Mouse (Mus musculus) forebrain, embryonic 13.5 days (tissue): ENCODE data around the gene Rpp14. TPM values are rescaled to one million over a fixed set of nuclear protein-coding genes. Genes with fewer than 3 reads are reported as not detected.
A peak's percentile ranks its signal among the peaks of the same experiment; 100 is the strongest.

Source experiments
- ATAC-seq: fragments of 200-750 bp; cut with Nextera tagmentation; 2 replicates; pipeline ENCODE4 v1.8.0; 2017
- H3K27ac ChIP-seq: fragments of 300-500 bp; sonication (generic); 2 replicates; pipeline ENCODE4 v1.5.1; 2015; ENCODE audit warnings: inconsistent platforms, mild to moderate bottlenecking, moderate library complexity
- H3K27me3 ChIP-seq: fragments of 300-500 bp; sonication (generic); 2 replicates; pipeline ENCODE4 v1.6.1; 2015; ENCODE audit warnings: mild to moderate bottlenecking, inconsistent platforms
- H3K36me3 ChIP-seq: fragments of 300-500 bp; sonication (generic); 2 replicates; pipeline ENCODE4 v1.6.1; 2015; ENCODE audit warnings: mild to moderate bottlenecking, inconsistent platforms; ENCODE audit not compliant: poor library complexity, severe bottlenecking
- H3K4me1 ChIP-seq: fragments of 300-500 bp; sonication (generic); 2 replicates; pipeline ENCODE4 v1.6.1; 2015; ENCODE audit warnings: inconsistent platforms
- H3K4me2 ChIP-seq: fragments of 300-500 bp; sonication (generic); 2 replicates; pipeline ENCODE4 v1.6.1; 2015; ENCODE audit warnings: inconsistent platforms, mild to moderate bottlenecking, moderate library complexity
- H3K4me3 ChIP-seq: fragments of 300-500 bp; sonication (generic); 2 replicates; pipeline ENCODE4 v1.5.1; 2015; ENCODE audit warnings: mild to moderate bottlenecking, inconsistent platforms
- H3K9ac ChIP-seq: fragments of 300-500 bp; sonication (generic); 2 replicates; pipeline ENCODE4 v1.6.1; 2015; ENCODE audit warnings: mild to moderate bottlenecking, inconsistent platforms
- H3K9me3 ChIP-seq: fragments of 300-500 bp; sonication (generic); replicated peaks from 2 replicates; pipeline ENCODE4 v1.6.1; 2016; ENCODE audit warnings: inconsistent platforms
- WGBS: fragments of 180-500 bp; shearing (Covaris S2); methylation state at CpG from one replicate; pipeline ENCODE4 v1.1.7; 2015; 5-methylcytosine and 5-hydroxymethylcytosine counted together
- polyA plus RNA-seq: library from polyadenylated mRNA; unstranded; fragments of >200 nt; fragmentation: Nextera tagmentation; extraction: Ambion mirVana; gene quantifications from 2 replicates; pipeline ENCODE4 v1.2.1, GENCODE M21; 2015

Rpp14 gene
- 56.4 and 57.3 TPM in 2 replicates for polyA plus RNA-seq

DNA sequence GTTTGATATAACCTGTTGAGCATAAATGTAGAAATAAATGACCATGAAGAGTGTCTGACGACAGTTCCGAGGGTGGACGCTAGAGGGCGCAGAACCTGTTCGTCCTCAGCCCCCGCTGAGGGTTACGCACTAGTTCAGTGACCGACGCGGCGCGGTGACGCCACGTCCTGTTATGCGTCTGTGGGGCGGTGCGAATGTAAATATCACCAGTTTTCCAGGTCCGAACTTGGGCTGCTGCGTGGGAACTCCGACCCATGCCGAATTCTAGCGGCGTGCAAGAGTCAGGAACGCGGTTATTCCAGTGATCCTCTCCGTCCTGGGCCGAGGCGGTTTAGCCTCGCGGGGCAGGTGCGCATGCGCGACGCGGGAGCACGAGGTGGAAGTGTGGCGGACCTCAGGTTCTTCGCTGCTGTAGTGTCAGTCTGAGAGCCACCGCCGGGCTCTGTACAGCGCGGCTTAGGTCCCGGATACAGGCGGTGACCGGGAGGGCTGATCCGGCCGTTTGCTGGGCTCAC lies at the start of gene Rpp14:
Gene Rpp14, plus strand, starts transcription at position 203 of the 515 bp plus-strand sequence.
- peak within 1 kb of the TSS; percentile 91 for H3K4me2 ChIP-seq
- peak within 1 kb of the TSS; percentile 76 for H3K27ac ChIP-seq
- H3K36me3 ChIP-seq: peaks cover 13% of the 10 kb centered on the region
- H3K27me3 ChIP-seq: no peaks in the 10 kb centered on the region
- H3K4me1 ChIP-seq: peaks cover 16% of the 10 kb centered on the region
- no peaks in the 10 kb centered on the region for H3K9me3 ChIP-seq
- H3K4me3 ChIP-seq: peak within 1 kb of the TSS; percentile 71
- peak within 1 kb of the TSS; percentile 83 for H3K9ac ChIP-seq
- ATAC-seq: peak; percentile 97
- under 1% methylated on average over 47 of the region's 47 CpGs for WGBS

DNA sequence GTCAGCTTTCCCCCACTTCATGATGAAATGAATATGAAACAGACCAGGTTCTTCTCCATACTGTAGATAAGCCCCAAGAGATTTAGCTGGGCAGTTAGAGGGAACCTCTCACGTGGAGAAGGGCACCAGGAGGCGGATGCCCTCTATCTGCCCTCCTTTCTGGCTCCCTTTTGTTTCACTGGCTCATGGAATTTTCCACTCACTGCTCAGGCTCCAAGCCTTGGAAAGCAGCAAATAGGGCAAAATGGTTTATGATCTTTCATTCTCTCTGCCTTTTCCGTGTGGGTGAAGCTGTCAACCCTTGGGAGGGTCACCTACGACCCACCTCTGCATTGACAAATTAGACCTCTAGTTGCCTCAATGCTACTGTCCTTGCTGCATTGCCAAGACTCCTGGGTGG lies 49.6 kb upstream of the Rpp14 start:
- Histone ChIP-seq H3K4me1 (peaks cover 7% of the 10 kb centered on the region; the same call in 1 of the 2 replicates), H3K27me3 (no peaks in the 10 kb centered on the region), H3K36me3 (no peaks in the 10 kb centered on the region), H3K9me3 (no peaks in the 10 kb centered on the region), H3K27ac (no peak overlapping the region), H3K4me3 (no peak overlapping the region), H3K4me2 (no peak overlapping the region), H3K9ac (no peak overlapping the region)
- no peak for ATAC-seq
- 47% methylated on average over 4 of the region's 4 CpGs for WGBS

DNA sequence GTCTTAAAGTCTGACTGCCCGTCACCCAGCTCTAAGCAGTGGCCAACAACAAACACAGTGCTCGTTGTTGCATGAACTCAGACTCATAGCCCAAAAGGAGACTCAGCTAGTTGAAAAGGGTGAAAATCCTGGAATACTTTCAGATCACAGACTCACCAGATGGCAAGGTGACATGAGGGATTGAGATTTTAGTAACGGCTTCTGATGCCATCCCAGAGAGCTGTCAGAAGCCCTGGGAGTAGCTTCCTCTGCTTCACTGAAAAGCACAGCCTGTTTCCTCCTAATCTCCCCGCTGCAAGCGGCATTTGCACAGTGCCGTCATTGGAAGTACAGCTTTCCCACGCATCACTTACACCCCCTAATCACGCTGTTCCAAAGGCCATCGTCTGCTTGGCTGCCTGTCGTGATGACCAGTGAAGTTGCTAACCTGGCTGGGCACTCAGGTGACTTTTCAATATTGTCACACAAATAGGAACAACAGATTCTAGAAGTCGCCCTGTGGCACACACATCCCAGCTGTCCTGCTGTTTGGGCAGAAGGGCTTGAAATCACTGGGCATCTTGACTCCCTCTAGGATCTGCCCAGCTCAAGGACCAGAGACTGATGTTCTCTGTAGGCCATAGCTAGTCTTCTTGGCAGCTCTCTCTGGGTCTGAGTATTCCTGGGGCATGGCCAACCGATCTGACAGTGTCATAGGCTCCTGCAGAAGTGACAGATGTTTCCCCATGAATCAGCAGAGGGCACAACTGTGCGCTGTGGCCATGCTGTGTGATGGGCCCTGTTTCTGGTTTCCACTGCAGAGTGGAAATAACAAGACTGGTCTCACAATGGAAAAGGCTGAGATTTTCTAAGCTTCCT lies 47.9 kb upstream of the Rpp14 start:
- H3K9ac ChIP-seq: no peak overlapping the region
- H3K36me3 ChIP-seq: no peaks in the 10 kb centered on the region
- H3K4me1 ChIP-seq: peaks cover 7% of the 10 kb centered on the region; the same call in 1 of the 2 replicates
- no peak overlapping the region for H3K4me2 ChIP-seq
- no peaks in the 10 kb centered on the region for H3K9me3 ChIP-seq
- no peaks in the 10 kb centered on the region for H3K27me3 ChIP-seq
- WGBS: 50% methylated on average over 13 of the region's 13 CpGs
- ATAC-seq: peak; percentile 16; the same call in 1 of the 2 replicates
- no peak overlapping the region for H3K4me3 ChIP-seq
- no peak overlapping the region for H3K27ac ChIP-seq

DNA sequence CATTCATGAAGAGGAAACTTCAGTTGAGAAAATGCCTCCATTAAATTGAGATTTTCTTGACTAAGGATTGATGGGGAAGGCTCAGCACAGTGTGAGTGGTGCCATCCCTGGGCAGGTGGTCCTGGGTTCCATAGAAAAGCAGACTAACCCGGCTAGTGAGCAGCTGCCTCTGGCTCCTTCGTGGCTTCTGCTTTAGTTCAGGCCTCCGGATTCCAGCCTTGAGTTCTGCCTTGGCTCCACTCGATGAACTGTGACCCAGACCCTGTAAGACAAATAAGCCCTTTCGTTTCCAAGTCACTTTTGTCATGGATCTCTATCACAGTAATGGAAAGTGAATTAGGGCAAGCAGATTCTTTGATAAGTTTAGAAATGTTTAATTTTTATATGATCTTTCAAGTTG lies 45.6 kb upstream of the Rpp14 start:
- Histone ChIP-seq H3K9me3 (no peaks in the 10 kb centered on the region), H3K4me1 (peaks cover 7% of the 10 kb centered on the region; the same call in 1 of the 2 replicates), H3K36me3 (no peaks in the 10 kb centered on the region), H3K4me2 (no peak overlapping the region), H3K27me3 (no peaks in the 10 kb centered on the region), H3K27ac (no peak overlapping the region), H3K4me3 (no peak overlapping the region), H3K9ac (no peak overlapping the region)
- ATAC-seq: no peak
- WGBS: 78% methylated on average over 5 of the region's 5 CpGs

DNA sequence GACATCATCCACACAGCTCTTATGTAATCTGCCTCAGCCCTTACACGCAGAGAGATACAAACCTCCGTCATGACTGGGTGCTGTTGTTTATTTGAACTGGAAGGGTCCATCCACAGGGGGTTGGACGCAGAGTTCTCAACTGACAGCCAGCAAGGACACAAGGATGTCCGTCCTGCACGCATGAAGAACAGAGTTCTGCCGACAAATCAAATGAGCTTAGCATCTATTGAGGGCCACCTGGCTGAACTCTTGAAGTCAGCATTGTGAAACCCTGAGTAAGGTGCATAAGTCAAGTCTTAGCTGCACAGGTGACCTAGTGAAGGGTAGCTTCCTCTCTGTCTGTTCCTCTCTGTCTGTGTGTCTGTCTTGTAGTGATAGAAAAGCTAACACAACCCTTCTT lies 44.2 kb upstream of the Rpp14 start:
- Histone ChIP-seq H3K4me3 (no peak overlapping the region), H3K9me3 (no peaks in the 10 kb centered on the region), H3K4me2 (no peak overlapping the region), H3K27me3 (no peaks in the 10 kb centered on the region), H3K36me3 (no peaks in the 10 kb centered on the region), H3K27ac (no peak overlapping the region), H3K4me1 (peaks cover 7% of the 10 kb centered on the region; the same call in 1 of the 2 replicates), H3K9ac (no peak overlapping the region)
- WGBS: 88% methylated on average over 6 of the region's 6 CpGs
- ATAC-seq: no peak

DNA sequence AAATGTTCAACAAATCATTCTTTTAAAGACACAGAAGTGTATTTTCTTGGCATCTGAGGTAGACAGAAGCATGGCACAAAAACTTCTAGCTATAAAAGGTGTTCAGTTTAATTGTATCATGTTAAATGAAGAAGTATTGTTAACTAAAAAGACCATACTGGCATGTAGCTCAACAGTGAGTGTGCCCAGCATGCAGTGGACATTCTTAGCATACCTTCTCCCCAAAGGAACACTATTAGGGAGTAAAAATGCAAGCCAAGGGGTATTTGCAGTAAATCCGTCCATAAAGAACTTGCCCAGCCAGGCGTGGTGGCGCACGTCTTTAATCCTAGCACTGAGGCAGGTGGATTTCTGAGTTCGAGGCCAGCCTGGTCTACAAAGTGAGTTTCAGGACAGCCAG lies 43.8 kb upstream of the Rpp14 start:
- Histone ChIP-seq H3K27me3 (no peaks in the 10 kb centered on the region), H3K4me1 (peaks cover 7% of the 10 kb centered on the region; the same call in 1 of the 2 replicates), H3K27ac (no peak overlapping the region), H3K9ac (no peak overlapping the region), H3K4me3 (no peak overlapping the region), H3K4me2 (no peak overlapping the region), H3K9me3 (no peaks in the 10 kb centered on the region), H3K36me3 (no peaks in the 10 kb centered on the region; the same call in 1 of the 2 replicates)
- 61% methylated on average over 5 of the region's 5 CpGs for WGBS
- no peak for ATAC-seq

DNA sequence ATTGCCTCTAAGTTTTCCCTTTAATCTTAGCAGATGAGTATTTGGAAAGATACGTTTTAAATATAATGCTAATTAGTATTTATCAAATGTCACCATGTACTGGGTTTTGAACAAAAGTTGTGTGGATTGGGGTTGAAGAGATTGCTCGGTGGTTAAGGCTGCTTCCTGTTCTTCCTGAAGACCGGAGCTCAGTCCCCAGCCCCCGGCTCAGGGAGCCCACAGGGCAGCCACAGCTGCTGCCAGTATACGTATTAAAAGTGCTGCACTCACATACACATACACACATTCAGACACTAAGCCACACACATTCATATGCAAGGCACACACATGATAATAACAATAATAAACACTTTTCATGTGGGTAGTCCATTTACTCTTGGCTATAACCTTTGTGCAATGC lies 42.0 kb upstream of the Rpp14 start:
- no peak overlapping the region for H3K4me3 ChIP-seq
- ATAC-seq: no peak
- H3K9ac ChIP-seq: no peak overlapping the region
- H3K36me3 ChIP-seq: no peaks in the 10 kb centered on the region; the same call in 1 of the 2 replicates
- no peak overlapping the region for H3K4me2 ChIP-seq
- no peak overlapping the region for H3K27ac ChIP-seq
- H3K27me3 ChIP-seq: no peaks in the 10 kb centered on the region
- no peaks in the 10 kb centered on the region for H3K9me3 ChIP-seq
- no peaks in the 10 kb centered on the region for H3K4me1 ChIP-seq
- WGBS: 88% methylated on average over 5 of the region's 5 CpGs

DNA sequence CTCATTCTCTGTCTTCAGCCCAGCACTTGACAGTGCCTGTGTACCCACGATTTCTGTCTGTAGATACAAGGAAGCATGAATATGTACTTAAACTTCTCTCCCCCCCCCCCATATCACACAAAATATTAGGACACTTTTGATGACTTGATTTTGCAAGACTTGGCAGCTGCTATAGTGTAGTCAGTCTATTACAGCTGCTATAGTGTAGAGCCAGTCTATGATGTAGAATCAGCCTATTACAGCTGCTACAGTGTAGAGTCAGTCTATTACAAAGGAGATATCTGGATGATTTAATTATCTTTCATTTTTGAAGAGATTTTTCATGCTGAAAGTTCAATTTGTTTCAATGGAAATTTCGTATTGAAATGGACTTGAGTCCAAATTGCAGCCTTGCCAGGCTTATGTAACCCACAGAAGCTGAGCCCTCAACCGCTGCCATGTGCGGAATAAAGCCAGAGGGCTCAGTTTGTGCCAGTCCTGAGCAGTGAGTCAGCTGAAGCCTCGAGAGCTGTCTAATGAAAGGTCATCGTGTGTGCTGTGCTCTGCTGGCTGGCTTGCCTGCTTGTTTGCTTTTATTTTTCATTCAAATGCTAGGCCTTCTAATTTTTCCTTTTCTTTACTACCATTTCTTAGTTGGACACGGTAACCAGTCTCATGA lies 41.2 kb upstream of the Rpp14 start:
- WGBS: 79% methylated on average over 7 of the region's 7 CpGs
- Histone ChIP-seq H3K4me1 (no peaks in the 10 kb centered on the region), H3K4me3 (no peak overlapping the region), H3K9ac (no peak overlapping the region), H3K27me3 (no peaks in the 10 kb centered on the region), H3K4me2 (no peak overlapping the region), H3K27ac (no peak overlapping the region), H3K36me3 (peaks cover 3% of the 10 kb centered on the region), H3K9me3 (no peaks in the 10 kb centered on the region)
- ATAC-seq: no peak

DNA sequence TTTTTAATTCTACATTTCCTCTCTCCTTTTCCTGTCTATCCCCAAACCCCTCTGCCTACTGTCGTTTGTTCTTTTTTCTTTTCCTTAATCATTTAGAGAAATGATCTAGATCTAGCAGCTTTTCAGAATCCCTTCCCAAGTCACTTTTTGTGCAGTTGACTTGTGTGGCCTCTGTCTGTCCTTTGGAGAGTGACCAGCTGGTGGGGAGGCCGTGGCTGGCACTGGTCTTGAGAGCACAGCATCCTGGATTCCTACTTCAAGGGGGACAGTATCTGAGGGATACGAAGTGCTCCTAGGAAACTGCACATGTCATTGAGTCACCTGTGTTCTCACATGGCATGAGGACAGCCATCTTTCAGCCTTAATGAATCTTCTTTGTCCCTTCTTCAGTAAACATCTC lies 40.0 kb upstream of the Rpp14 start:
- Histone ChIP-seq H3K36me3 (peaks cover 4% of the 10 kb centered on the region), H3K27me3 (no peaks in the 10 kb centered on the region), H3K4me2 (no peak overlapping the region), H3K27ac (no peak overlapping the region), H3K4me1 (no peaks in the 10 kb centered on the region), H3K9ac (no peak overlapping the region), H3K9me3 (no peaks in the 10 kb centered on the region), H3K4me3 (no peak overlapping the region)
- WGBS: 86% methylated on average over 3 of the region's 3 CpGs
- ATAC-seq: no peak

DNA sequence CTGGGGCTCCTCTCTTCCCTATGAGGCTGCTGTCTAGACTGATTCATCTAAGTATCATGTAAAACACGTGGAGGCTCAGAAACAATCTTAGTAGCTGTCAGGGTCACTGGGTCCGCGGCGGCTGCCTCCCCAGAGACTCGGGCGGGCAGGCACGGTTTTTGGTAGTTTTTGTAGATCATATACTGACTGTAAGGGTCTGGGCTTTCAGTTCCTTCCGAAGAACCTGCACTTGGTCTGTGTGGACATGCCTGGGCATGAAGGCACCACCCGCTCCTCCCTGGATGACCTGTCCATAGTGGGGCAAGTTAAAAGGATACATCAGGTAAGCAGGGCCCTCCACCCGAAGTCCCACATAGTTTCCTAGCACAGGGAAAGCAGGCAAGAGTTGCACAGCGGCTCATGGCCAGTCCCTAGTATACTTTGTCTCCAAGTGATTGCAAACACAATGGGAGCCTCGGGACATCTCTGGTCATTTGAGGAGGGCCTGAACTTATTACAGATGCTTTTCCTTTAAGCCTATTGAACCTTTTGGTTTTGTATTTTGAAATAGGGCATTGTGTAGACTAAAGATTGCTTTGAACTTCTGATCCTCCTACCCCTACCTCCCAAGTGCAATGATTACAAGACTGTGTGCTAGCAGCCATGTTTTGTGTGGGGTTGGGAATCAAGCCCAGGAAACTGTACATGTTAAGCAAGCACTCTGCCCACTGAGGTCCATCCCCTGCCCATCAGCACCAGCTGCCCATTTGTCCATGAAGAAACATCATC lies 39.1 kb upstream of the Rpp14 start:
- Histone ChIP-seq H3K9ac (no peak overlapping the region), H3K4me1 (no peaks in the 10 kb centered on the region), H3K27me3 (no peaks in the 10 kb centered on the region), H3K36me3 (peaks cover 11% of the 10 kb centered on the region), H3K27ac (no peak overlapping the region), H3K9me3 (no peaks in the 10 kb centered on the region), H3K4me3 (no peak overlapping the region), H3K4me2 (no peak overlapping the region)
- 88% methylated on average over 12 of the region's 12 CpGs for WGBS
- ATAC-seq: no peak

DNA sequence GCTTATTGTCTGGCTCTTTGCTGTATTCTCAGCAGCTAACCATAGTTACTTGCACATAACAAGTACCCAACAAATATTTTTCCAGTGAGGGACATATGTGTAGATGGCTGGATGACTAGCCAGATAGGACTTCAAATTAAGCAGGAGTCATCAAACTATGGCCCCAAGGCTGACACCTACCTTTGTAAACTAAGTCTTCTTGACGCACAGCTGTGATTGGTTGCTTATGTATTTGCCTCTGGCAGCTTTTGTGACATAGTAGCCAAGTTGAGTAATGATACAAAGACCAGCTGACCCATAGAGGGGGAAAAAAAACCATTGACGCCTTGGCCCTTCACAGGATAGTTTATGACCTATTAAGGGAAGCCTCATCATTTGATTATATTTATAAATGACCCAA lies 38.0 kb upstream of the Rpp14 start:
- Histone ChIP-seq H3K4me2 (no peak overlapping the region), H3K27ac (no peak overlapping the region), H3K9me3 (no peaks in the 10 kb centered on the region), H3K9ac (no peak overlapping the region), H3K4me3 (no peak overlapping the region), H3K4me1 (no peaks in the 10 kb centered on the region), H3K27me3 (no peaks in the 10 kb centered on the region), H3K36me3 (peaks cover 19% of the 10 kb centered on the region)
- WGBS: 94% methylated on average over 2 of the region's 2 CpGs
- no peak for ATAC-seq

DNA sequence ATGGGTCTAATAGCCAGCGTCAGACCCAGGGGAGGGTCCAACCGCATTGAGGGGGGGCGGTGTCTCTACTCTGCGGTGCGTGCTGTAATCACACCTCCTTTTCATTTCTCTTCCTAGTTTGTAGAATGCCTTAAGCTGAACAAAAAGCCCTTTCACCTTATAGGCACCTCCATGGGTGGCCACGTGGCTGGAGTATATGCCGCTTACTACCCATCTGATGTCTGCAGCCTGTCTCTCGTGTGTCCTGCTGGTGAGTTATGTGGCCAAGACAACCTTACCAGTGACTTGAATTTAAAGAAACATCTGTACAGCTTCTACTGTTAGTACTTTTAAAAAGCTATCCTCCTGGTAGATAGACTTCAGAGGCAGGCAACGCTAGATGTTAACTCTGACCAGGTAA lies 37.6 kb upstream of the Rpp14 start:
- Histone ChIP-seq H3K27ac (no peak overlapping the region), H3K4me1 (no peaks in the 10 kb centered on the region), H3K4me3 (no peak overlapping the region), H3K27me3 (no peaks in the 10 kb centered on the region), H3K36me3 (peaks cover 23% of the 10 kb centered on the region), H3K9me3 (no peaks in the 10 kb centered on the region), H3K4me2 (no peak overlapping the region), H3K9ac (no peak overlapping the region)
- 90% methylated on average over 9 of the region's 9 CpGs for WGBS
- no peak for ATAC-seq
